Mouse (Mus musculus): ENCODE data around the gene Anln. TPM values are rescaled to one million over a fixed set of nuclear protein-coding genes. Genes with fewer than 3 reads are reported as not detected.

Gene Anln
- 55.7 and 61.4 TPM in 2 replicates for polyA plus RNA-seq (2014; fragmentation: Nextera tagmentation; extraction: Ambion mirVana)

GRCm38 (mm10) chr9:22389021-22389476 lies at the start of gene Anln:
Gene Anln (minus strand): TSS chr9:22389188.
- peak within 1 kb of the TSS; percentile 92 for H3K27ac ChIP-seq (ENCODE audit: low read depth)
- H3K4me3 ChIP-seq (ENCODE audit: low read depth, low read length): peak within 1 kb of the TSS; percentile 98
- peak within 1 kb of the TSS; percentile 75 for H3K9ac ChIP-seq (ENCODE audit: low read length)
- H3K4me2 ChIP-seq (ENCODE audit: low read length): peak within 1 kb of the TSS; percentile 72
- no peaks in the 10 kb centered on the region for H3K9me3 ChIP-seq (ENCODE audit: control insufficient read depth, low read length)
- peak; percentile 95 for ATAC-seq (replicated peaks; ENCODE audit: low FRiP score, low TSS enrichment, low read depth)
- DNase-seq (ENCODE audit: low spot score): peak; percentile 98
- under 1% methylated on average over 44 of the region's 44 CpGs for WGBS
- no peaks in the 10 kb centered on the region for H3K27me3 ChIP-seq (replicated peaks; ENCODE audit: control insufficient read depth, insufficient read depth, low read length)
- peaks cover 13% of the 10 kb centered on the region for H3K4me1 ChIP-seq (replicated peaks; ENCODE audit: control insufficient read depth, insufficient read depth, low read length)
- no peaks in the 10 kb centered on the region for H3K36me3 ChIP-seq (ENCODE audit: control insufficient read depth, insufficient read depth, low read length)

DNA sequence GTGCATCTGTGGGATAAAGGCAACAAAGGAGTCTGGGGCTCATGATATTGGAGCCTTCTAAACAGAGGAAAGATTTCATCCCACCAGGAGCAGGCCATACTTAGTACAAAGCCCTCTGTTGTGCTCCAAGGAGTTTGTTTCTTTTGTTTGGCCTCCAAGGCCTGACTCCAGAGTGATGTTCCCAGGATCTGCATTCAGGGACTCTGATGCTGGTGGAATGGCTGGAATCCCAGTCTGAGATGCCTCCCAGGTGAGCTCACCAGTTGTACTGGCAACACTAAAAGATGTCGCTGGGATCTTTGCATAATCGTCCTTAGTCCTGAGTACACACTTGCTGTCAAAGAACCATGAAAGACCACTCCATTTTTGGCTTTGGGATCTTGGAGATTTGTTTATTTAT lies 45.1 kb upstream of the Anln start:
- Histone ChIP-seq H3K4me1 (replicated peaks; ENCODE audit: control insufficient read depth, insufficient read depth, low read length) (peaks cover 5% of the 10 kb centered on the region), H3K4me3 (ENCODE audit: low read depth, low read length) (no peak overlapping the region), H3K27ac (ENCODE audit: low read depth) (no peak overlapping the region), H3K9me3 (ENCODE audit: control insufficient read depth, low read length) (no peaks in the 10 kb centered on the region), H3K36me3 (ENCODE audit: control insufficient read depth, insufficient read depth, low read length) (no peaks in the 10 kb centered on the region), H3K4me2 (ENCODE audit: low read length) (no peak overlapping the region), H3K9ac (ENCODE audit: low read length) (no peak overlapping the region), H3K27me3 (replicated peaks; ENCODE audit: control insufficient read depth, insufficient read depth, low read length) (no peaks in the 10 kb centered on the region)
- WGBS: 90% methylated on average over 2 of the region's 2 CpGs
- no peak for DNase-seq (ENCODE audit: low spot score)
- no peak for ATAC-seq (replicated peaks; ENCODE audit: low FRiP score, low TSS enrichment, low read depth)

DNA sequence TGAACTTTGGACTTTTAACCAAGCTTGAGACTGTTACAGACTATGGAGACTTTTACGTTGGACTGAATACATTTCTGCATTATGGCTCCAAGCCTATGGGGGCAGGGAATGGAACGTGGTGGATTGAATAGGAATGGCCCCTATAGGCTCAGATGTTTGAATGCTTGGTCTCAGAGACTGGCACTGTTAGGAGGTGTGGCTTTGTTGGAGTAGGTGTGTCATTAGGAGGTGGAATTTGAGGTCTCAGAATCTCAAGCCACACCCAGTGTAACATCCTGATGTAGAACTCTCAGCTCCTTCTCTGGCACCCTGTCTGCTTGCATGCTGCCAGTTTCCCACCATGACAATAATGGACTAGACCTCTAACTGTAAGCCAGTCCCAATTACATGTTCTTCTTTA lies 44.2 kb upstream of the Anln start:
- no peak overlapping the region for H3K9ac ChIP-seq (ENCODE audit: low read length)
- H3K4me3 ChIP-seq (ENCODE audit: low read depth, low read length): no peak overlapping the region
- no peaks in the 10 kb centered on the region for H3K9me3 ChIP-seq (ENCODE audit: control insufficient read depth, low read length)
- 83% methylated on average over 2 of the region's 2 CpGs for WGBS
- H3K27me3 ChIP-seq (replicated peaks; ENCODE audit: control insufficient read depth, insufficient read depth, low read length): no peaks in the 10 kb centered on the region
- no peak for ATAC-seq (replicated peaks; ENCODE audit: low FRiP score, low TSS enrichment, low read depth)
- H3K4me2 ChIP-seq (ENCODE audit: low read length): no peak overlapping the region
- DNase-seq (ENCODE audit: low spot score): no peak
- no peaks in the 10 kb centered on the region for H3K36me3 ChIP-seq (ENCODE audit: control insufficient read depth, insufficient read depth, low read length)
- peaks cover 5% of the 10 kb centered on the region for H3K4me1 ChIP-seq (replicated peaks; ENCODE audit: control insufficient read depth, insufficient read depth, low read length)
- H3K27ac ChIP-seq (ENCODE audit: low read depth): no peak overlapping the region

DNA sequence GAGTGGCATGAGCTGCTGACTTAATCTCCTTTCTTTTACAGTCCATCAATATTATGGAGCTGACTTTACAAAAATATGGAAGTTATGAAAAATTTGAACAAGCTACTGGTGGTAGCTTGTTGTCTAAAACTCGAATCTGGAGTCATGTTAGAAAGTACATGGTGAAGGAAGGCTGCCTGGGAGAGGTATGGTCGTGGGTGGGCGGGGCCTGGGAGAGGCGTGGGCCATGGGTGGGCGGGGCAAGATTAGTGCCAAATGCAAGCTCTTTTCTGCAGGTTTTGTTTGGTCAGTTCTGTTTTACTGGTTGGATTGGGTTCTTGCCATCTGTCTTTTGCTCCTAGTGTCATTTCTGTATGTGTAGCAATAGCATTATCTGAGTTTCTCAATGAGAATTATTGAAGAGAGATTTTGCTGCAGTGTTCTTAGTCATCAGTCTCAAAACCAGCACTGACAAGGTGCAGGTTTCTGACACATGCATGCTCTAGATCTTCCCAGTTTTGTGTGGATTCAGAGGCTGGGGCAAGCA lies 41.4 kb upstream of the Anln start:
- no peak overlapping the region for H3K4me3 ChIP-seq (ENCODE audit: low read depth, low read length)
- H3K36me3 ChIP-seq (ENCODE audit: control insufficient read depth, insufficient read depth, low read length): no peaks in the 10 kb centered on the region
- 40% methylated on average over 5 of the region's 5 CpGs for WGBS
- H3K4me1 ChIP-seq (replicated peaks; ENCODE audit: control insufficient read depth, insufficient read depth, low read length): peaks cover 5% of the 10 kb centered on the region
- no peaks in the 10 kb centered on the region for H3K27me3 ChIP-seq (replicated peaks; ENCODE audit: control insufficient read depth, insufficient read depth, low read length)
- H3K9me3 ChIP-seq (ENCODE audit: control insufficient read depth, low read length): no peaks in the 10 kb centered on the region
- ATAC-seq (replicated peaks; ENCODE audit: low FRiP score, low TSS enrichment, low read depth): no peak
- H3K4me2 ChIP-seq (ENCODE audit: low read length): peak overlapping the region; percentile 20
- DNase-seq (ENCODE audit: low spot score): no peak
- H3K9ac ChIP-seq (ENCODE audit: low read length): no peak overlapping the region
- H3K27ac ChIP-seq (ENCODE audit: low read depth): no peak overlapping the region

DNA sequence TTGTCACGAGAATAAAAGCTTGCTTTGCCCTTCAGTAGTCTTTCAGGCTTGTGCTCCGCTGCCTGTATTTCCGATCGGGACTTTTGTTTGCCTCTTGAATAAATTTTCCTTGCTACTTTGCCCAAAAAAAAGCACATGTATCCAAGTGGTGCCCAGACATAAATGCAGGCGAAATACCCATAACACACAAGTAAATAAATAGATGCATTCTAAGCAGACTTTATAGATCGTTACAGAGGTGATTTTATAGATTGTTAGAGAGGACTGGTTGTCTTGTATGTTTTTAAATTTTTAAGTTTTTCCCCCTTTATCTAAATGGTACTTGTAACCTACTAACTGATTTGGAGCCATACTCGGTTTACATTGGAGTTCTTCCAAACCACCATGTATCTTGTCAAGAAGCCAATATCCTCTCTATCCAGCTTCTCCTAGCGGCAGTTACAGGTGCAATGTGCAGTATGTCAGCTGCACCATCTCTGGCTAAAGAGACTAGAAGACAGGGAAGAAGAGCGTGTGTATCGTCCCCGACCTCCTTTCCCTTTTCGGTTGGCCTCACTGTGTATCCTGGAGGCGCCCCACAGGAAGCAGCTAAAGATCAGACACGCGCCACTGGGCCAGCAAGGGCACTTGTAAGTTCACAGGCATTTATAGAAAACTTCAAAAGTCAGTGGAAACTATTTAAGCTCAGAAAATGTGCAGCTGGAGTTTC lies 40.7 kb upstream of the Anln start:
- 44% methylated on average over 15 of the region's 15 CpGs for WGBS
- H3K9me3 ChIP-seq (ENCODE audit: control insufficient read depth, low read length): no peaks in the 10 kb centered on the region
- H3K27ac ChIP-seq (ENCODE audit: low read depth): no peak overlapping the region
- ATAC-seq (replicated peaks; ENCODE audit: low FRiP score, low TSS enrichment, low read depth) (no peak), DNase-seq (ENCODE audit: low spot score) (peak; percentile 54)
- no peak overlapping the region for H3K4me3 ChIP-seq (ENCODE audit: low read depth, low read length)
- H3K27me3 ChIP-seq (replicated peaks; ENCODE audit: control insufficient read depth, insufficient read depth, low read length): no peaks in the 10 kb centered on the region
- H3K9ac ChIP-seq (ENCODE audit: low read length): no peak overlapping the region
- peaks cover 5% of the 10 kb centered on the region for H3K4me1 ChIP-seq (replicated peaks; ENCODE audit: control insufficient read depth, insufficient read depth, low read length)
- no peaks in the 10 kb centered on the region for H3K36me3 ChIP-seq (ENCODE audit: control insufficient read depth, insufficient read depth, low read length)
- H3K4me2 ChIP-seq (ENCODE audit: low read length): peak overlapping the region; percentile 20

GRCm38 (mm10) chr9:22428666-22429410 lies 39.9 kb upstream of the Anln start:
- Histone ChIP-seq H3K9me3 (ENCODE audit: control insufficient read depth, low read length) (no peaks in the 10 kb centered on the region), H3K4me2 (ENCODE audit: low read length) (no peak overlapping the region), H3K4me3 (ENCODE audit: low read depth, low read length) (no peak overlapping the region), H3K27me3 (replicated peaks; ENCODE audit: control insufficient read depth, insufficient read depth, low read length) (no peaks in the 10 kb centered on the region), H3K36me3 (ENCODE audit: control insufficient read depth, insufficient read depth, low read length) (no peaks in the 10 kb centered on the region), H3K4me1 (replicated peaks; ENCODE audit: control insufficient read depth, insufficient read depth, low read length) (peaks cover 8% of the 10 kb centered on the region), H3K9ac (ENCODE audit: low read length) (no peak overlapping the region), H3K27ac (ENCODE audit: low read depth) (no peak overlapping the region)
- 61% methylated on average over 14 of the region's 14 CpGs for WGBS
- ATAC-seq (replicated peaks; ENCODE audit: low FRiP score, low TSS enrichment, low read depth) (no peak), DNase-seq (ENCODE audit: low spot score) (no peak)

DNA sequence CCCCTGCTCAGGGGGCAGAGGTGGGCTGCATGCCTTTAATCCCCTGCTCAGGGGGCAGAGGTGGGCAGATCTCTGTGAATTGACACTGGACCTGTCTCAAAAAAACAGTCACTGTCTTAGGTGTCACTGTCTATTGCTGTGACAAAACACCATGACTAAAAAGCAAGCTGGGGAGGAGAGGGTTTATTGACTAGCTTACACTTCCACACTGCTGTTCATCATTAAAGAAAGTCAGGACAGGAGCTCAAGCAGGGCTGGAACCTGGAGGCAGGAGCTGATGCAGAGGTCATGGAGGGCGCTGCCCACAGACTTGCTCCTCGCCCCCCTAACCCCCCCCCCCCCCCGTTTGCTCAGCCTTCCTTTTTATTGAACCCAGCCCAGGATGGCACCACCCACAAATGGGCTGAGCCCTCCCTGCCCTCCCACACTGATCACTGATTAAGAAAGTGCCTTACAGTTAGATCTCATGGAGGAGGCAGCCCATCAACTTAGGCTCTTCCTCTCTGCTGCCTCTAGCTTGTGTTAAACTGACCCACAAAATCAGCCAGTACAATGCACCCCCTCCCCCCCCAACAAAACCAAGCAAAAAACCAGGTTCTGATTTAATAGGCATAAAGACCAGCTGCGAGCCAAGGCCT lies 39.2 kb upstream of the Anln start:
- DNase-seq (ENCODE audit: low spot score) (no peak), ATAC-seq (replicated peaks; ENCODE audit: low FRiP score, low TSS enrichment, low read depth) (no peak)
- Histone ChIP-seq H3K9ac (ENCODE audit: low read length) (no peak overlapping the region), H3K4me1 (replicated peaks; ENCODE audit: control insufficient read depth, insufficient read depth, low read length) (peaks cover 8% of the 10 kb centered on the region), H3K27ac (ENCODE audit: low read depth) (no peak overlapping the region), H3K4me2 (ENCODE audit: low read length) (no peak overlapping the region), H3K27me3 (replicated peaks; ENCODE audit: control insufficient read depth, insufficient read depth, low read length) (no peaks in the 10 kb centered on the region), H3K36me3 (ENCODE audit: control insufficient read depth, insufficient read depth, low read length) (no peaks in the 10 kb centered on the region), H3K4me3 (ENCODE audit: low read depth, low read length) (no peak overlapping the region), H3K9me3 (ENCODE audit: control insufficient read depth, low read length) (no peaks in the 10 kb centered on the region)
- WGBS: 52% methylated on average over 1 of the region's 4 CpGs

GRCm38 (mm10) chr9:22424719-22425118 lies 35.7 kb upstream of the Anln start:
- H3K36me3 ChIP-seq (ENCODE audit: control insufficient read depth, insufficient read depth, low read length): no peaks in the 10 kb centered on the region
- H3K4me3 ChIP-seq (ENCODE audit: low read depth, low read length): no peak overlapping the region
- no peak overlapping the region for H3K4me2 ChIP-seq (ENCODE audit: low read length)
- peaks cover 4% of the 10 kb centered on the region; the same call in 1 of the 2 replicates for H3K4me1 ChIP-seq (replicated peaks; ENCODE audit: control insufficient read depth, insufficient read depth, low read length)
- no peaks in the 10 kb centered on the region for H3K9me3 ChIP-seq (ENCODE audit: control insufficient read depth, low read length)
- H3K27me3 ChIP-seq (replicated peaks; ENCODE audit: control insufficient read depth, insufficient read depth, low read length): no peaks in the 10 kb centered on the region
- ATAC-seq (replicated peaks; ENCODE audit: low FRiP score, low TSS enrichment, low read depth): no peak
- WGBS: 85% methylated on average over 4 of the region's 4 CpGs
- no peak overlapping the region for H3K27ac ChIP-seq (ENCODE audit: low read depth)
- no peak overlapping the region for H3K9ac ChIP-seq (ENCODE audit: low read length)
- DNase-seq (ENCODE audit: low spot score): no peak
